Mouse (Mus musculus) gastrocnemius, postnatal 25 days (tissue): ENCODE data around the gene Cstb. TPM values are rescaled to one million over a fixed set of nuclear protein-coding genes. Genes with fewer than 3 reads are reported as not detected.
A peak's percentile ranks its signal among the peaks of the same experiment; 100 is the strongest.

Experiments
- DNase-seq: peaks from one replicate; pipeline ENCODE4 v3.0.0; 2022
- long read RNA-seq, 2 experiments: library from polyadenylated mRNA; stranded (forward); transcript quantifications; one replicate each; pipeline ENCODE4 v2.0.0; 2021
- total RNA-seq, 2 experiments: library from RNA; stranded (reverse); gene quantifications; 1 replicate in 1 of 2; 2 replicates in 1 of 2; pipeline ENCODE4 v1.2.3; 2021

The Cstb gene
- 10 to 100 TPM; 12.5 to 17.1 TPM for total RNA-seq
- long read RNA-seq, experiment 1, transcript Cstb-201 (3 exons, 603 nt) = major isoform, 35 of 38 reads
- long read RNA-seq, experiment 1, partial matches to known transcripts = 3 of 38 reads
- long read RNA-seq, experiment 1, other reads (novel, unspliced or antisense) = 0 of 38 reads
- long read RNA-seq, experiment 2, transcript Cstb-201 (3 exons, 603 nt) = major isoform, 27 of 27 reads
- long read RNA-seq, experiment 2, partial matches to known transcripts = 0 of 27 reads
- long read RNA-seq, experiment 2, other reads (novel, unspliced or antisense) = 0 of 27 reads

GRCm38 (mm10) chr10:78425181-78426041 is at the start of gene Cstb:
Gene Cstb, plus strand, starts transcription at chr10:78425669.
- DNase-seq = peak; percentile 76

- DNase-seq = no peak
These were observed 47.0 kb upstream of the Cstb start for GRCm38 (mm10) chr10:78378516-78378915.

GRCm38 (mm10) chr10:78383567-78383966 is 41.9 kb upstream of the Cstb start:
- DNase-seq = no peak

GRCm38 (mm10) chr10:78385520-78385919 is 39.9 kb upstream of the Cstb start:
- DNase-seq = no peak

- no peak for DNase-seq
These were observed 37.1 kb upstream of the Cstb start for GRCm38 (mm10) chr10:78388216-78388980.

- no peak for DNase-seq
These were observed 34.4 kb upstream of the Cstb start for GRCm38 (mm10) chr10:78390982-78391470.

GRCm38 (mm10) chr10:78392072-78392471 is 33.4 kb upstream of the Cstb start:
- DNase-seq = peak; percentile 69

- DNase-seq = no peak
These were observed 30.1 kb upstream of the Cstb start for GRCm38 (mm10) chr10:78395377-78395776.

- peak; percentile 71 for DNase-seq
These were observed 29.4 kb upstream of the Cstb start for GRCm38 (mm10) chr10:78395819-78396624.

- DNase-seq = no peak
These were observed 28.9 kb upstream of the Cstb start for GRCm38 (mm10) chr10:78396625-78396885.

- no peak for DNase-seq
These were observed 26.3 kb upstream of the Cstb start for GRCm38 (mm10) chr10:78399090-78399657.

GRCm38 (mm10) chr10:78401127-78401526 is 24.3 kb upstream of the Cstb start:
- no peak for DNase-seq

GRCm38 (mm10) chr10:78402301-78402922 is 23.1 kb upstream of the Cstb start:
- no peak for DNase-seq

- no peak for DNase-seq
These were observed 19.3 kb upstream of the Cstb start for GRCm38 (mm10) chr10:78406152-78406551.

- no peak for DNase-seq
These were observed 18.3 kb upstream of the Cstb start for GRCm38 (mm10) chr10:78407132-78407531.

- DNase-seq = no peak
These were observed 16.3 kb upstream of the Cstb start for GRCm38 (mm10) chr10:78409035-78409788.

- no peak for DNase-seq
These were observed 13.6 kb upstream of the Cstb start for GRCm38 (mm10) chr10:78411851-78412250.

GRCm38 (mm10) chr10:78412319-78413151 is 12.9 kb upstream of the Cstb start, which contains the start of gene Rrp1:
Gene Rrp1, minus strand, starts transcription at chr10:78413043.
- DNase-seq = peak; percentile 86

GRCm38 (mm10) chr10:78413152-78413520 is 12.3 kb upstream of the Cstb start:
- DNase-seq = no peak
